Mouse (Mus musculus): ENCODE measurements around the gene Tmem274. TPM values are rescaled to one million over a fixed set of nuclear protein-coding genes. Genes with fewer than 3 reads are reported as not detected.
A peak's percentile ranks its signal among the peaks of the same experiment; 100 is the strongest.
"Not testable (repeated sequence)": the region's sequence is repeated elsewhere in the genome, so short reads cannot be mapped to it uniquely, and the experiment has no call there.

The Tmem274 gene
- polyA plus RNA-seq, 2 experiments = not detected

GRCm38 (mm10) chr4:149453656-149454055 lies 23.5 kb upstream of the Tmem274 start:
- H3K9ac ChIP-seq (replicated peaks) = no peak overlapping the region
- no peak overlapping the region for H3K4me2 ChIP-seq (ENCODE audit: low read depth)
- no peak overlapping the region for H3K27ac ChIP-seq
- TF ChIP-seq CTCF (IDR thresholded peaks at IDR 0.05; ENCODE audit: low read depth) (peak; percentile 68), EP300 (IDR thresholded peaks at IDR 0.05; ENCODE audit: low read depth) (no peak)
- DNase-seq (ENCODE audit: low read depth in 3 of 3, low spot score in 3 of 3) (no peak), ATAC-seq (ENCODE audit: insufficient read depth) (no peak)
- H3K36me3 ChIP-seq (replicated peaks; ENCODE audit: control insufficient read depth, insufficient read depth, low read depth) = no peaks in the 10 kb centered on the region
- no peak overlapping the region for H3K4me3 ChIP-seq (ENCODE audit: insufficient read depth in 1 of 2, low read depth in 2 of 2, low read length in 2 of 2)
- no peaks in the 10 kb centered on the region for H3K4me1 ChIP-seq (replicated peaks; ENCODE audit: control insufficient read depth in 2 of 2, insufficient read depth in 2 of 2, low read length in 1 of 2)
- no peaks in the 10 kb centered on the region for H3K27me3 ChIP-seq (ENCODE audit: control insufficient read depth, insufficient read depth, low read length)
- 64% methylated on average over 4 of the region's 4 CpGs for WGBS (ENCODE audit: insufficient replicate concordance)
- no peaks in the 10 kb centered on the region for H3K9me3 ChIP-seq (ENCODE audit: control insufficient read depth, low read length)

GRCm38 (mm10) chr4:149454263-149454662 lies 22.9 kb upstream of the Tmem274 start:
- no peak for DNase-seq (ENCODE audit: low read depth in 3 of 3, low spot score in 3 of 3)
- Histone ChIP-seq H3K9ac (replicated peaks) (no peak overlapping the region), H3K4me3 (ENCODE audit: insufficient read depth in 1 of 2, low read depth in 2 of 2, low read length in 2 of 2) (no peak overlapping the region), H3K4me1 (replicated peaks; ENCODE audit: control insufficient read depth in 2 of 2, insufficient read depth in 2 of 2, low read length in 1 of 2) (no peaks in the 10 kb centered on the region), H3K9me3 (ENCODE audit: control insufficient read depth, low read length) (no peaks in the 10 kb centered on the region), H3K27ac (no peak overlapping the region), H3K27me3 (ENCODE audit: control insufficient read depth, insufficient read depth, low read length) (no peaks in the 10 kb centered on the region), H3K4me2 (ENCODE audit: low read depth) (no peak overlapping the region), H3K36me3 (replicated peaks; ENCODE audit: control insufficient read depth, insufficient read depth, low read depth) (no peaks in the 10 kb centered on the region)
- no peak for ATAC-seq (ENCODE audit: insufficient read depth)
- TF ChIP-seq EP300 (IDR thresholded peaks at IDR 0.05; ENCODE audit: low read depth) (no peak), CTCF (IDR thresholded peaks at IDR 0.05; ENCODE audit: low read depth) (no peak)
- WGBS (ENCODE audit: insufficient replicate concordance) = 73% methylated on average over 17 of the region's 17 CpGs

- WGBS (ENCODE audit: insufficient replicate concordance) = 53% methylated on average over 8 of the region's 8 CpGs
- Histone ChIP-seq H3K9me3 (ENCODE audit: control insufficient read depth, low read length) (no peaks in the 10 kb centered on the region), H3K4me2 (ENCODE audit: low read depth) (no peak within 1 kb of the TSS), H3K27ac (no peak within 1 kb of the TSS), H3K9ac (replicated peaks) (no peak within 1 kb of the TSS), H3K27me3 (ENCODE audit: control insufficient read depth, insufficient read depth, low read length) (no peaks in the 10 kb centered on the region), H3K4me3 (ENCODE audit: insufficient read depth in 1 of 2, low read depth in 2 of 2, low read length in 2 of 2) (no peak within 1 kb of the TSS), H3K4me1 (replicated peaks; ENCODE audit: control insufficient read depth in 2 of 2, insufficient read depth in 2 of 2, low read length in 1 of 2) (no peaks in the 10 kb centered on the region), H3K36me3 (replicated peaks; ENCODE audit: control insufficient read depth, insufficient read depth, low read depth) (no peaks in the 10 kb centered on the region)
- DNase-seq (ENCODE audit: low read depth in 3 of 3, low spot score in 3 of 3) (no peak), ATAC-seq (ENCODE audit: insufficient read depth) (no peak)
- TF ChIP-seq CTCF (IDR thresholded peaks at IDR 0.05; ENCODE audit: low read depth) (no peak), EP300 (IDR thresholded peaks at IDR 0.05; ENCODE audit: low read depth) (no peak)
Measured at GRCm38 (mm10) chr4:149454879-149455278, 22.3 kb upstream of the Tmem274 start, which contains the start of gene Rbp7. Gene Rbp7, minus strand, starts transcription at chr4:149454978.

- H3K9ac ChIP-seq (replicated peaks); H3K27me3 ChIP-seq (ENCODE audit: control insufficient read depth, insufficient read depth, low read length); ATAC-seq (ENCODE audit: insufficient read depth); H3K27ac ChIP-seq; H3K4me3 ChIP-seq (ENCODE audit: insufficient read depth in 1 of 2, low read depth in 2 of 2, low read length in 2 of 2); H3K36me3 ChIP-seq (replicated peaks; ENCODE audit: control insufficient read depth, insufficient read depth, low read depth); H3K9me3 ChIP-seq (ENCODE audit: control insufficient read depth, low read length); H3K4me2 ChIP-seq (ENCODE audit: low read depth); H3K4me1 ChIP-seq (replicated peaks; ENCODE audit: control insufficient read depth in 2 of 2, insufficient read depth in 2 of 2, low read length in 1 of 2); DNase-seq (ENCODE audit: low read depth in 3 of 3, low spot score in 3 of 3): not testable (repeated sequence)
- 67% methylated on average over 27 of the region's 27 CpGs for WGBS (ENCODE audit: insufficient replicate concordance)
Measured at GRCm38 (mm10) chr4:149457163-149457562, 20.0 kb upstream of the Tmem274 start.

- H3K36me3 ChIP-seq (replicated peaks; ENCODE audit: control insufficient read depth, insufficient read depth, low read depth) = no peaks in the 10 kb centered on the region
- no peak overlapping the region for H3K4me2 ChIP-seq (ENCODE audit: low read depth)
- H3K4me3 ChIP-seq (ENCODE audit: insufficient read depth in 1 of 2, low read depth in 2 of 2, low read length in 2 of 2) = no peak overlapping the region
- no peak overlapping the region for H3K9ac ChIP-seq (replicated peaks)
- H3K27me3 ChIP-seq (ENCODE audit: control insufficient read depth, insufficient read depth, low read length) = no peaks in the 10 kb centered on the region
- H3K4me1 ChIP-seq (replicated peaks; ENCODE audit: control insufficient read depth in 2 of 2, insufficient read depth in 2 of 2, low read length in 1 of 2) = no peaks in the 10 kb centered on the region; a peak in 1 of 4 replicates
- H3K27ac ChIP-seq = no peak overlapping the region
- DNase-seq (ENCODE audit: low read depth in 3 of 3, low spot score in 3 of 3) (no peak), ATAC-seq (ENCODE audit: insufficient read depth) (no peak)
- TF ChIP-seq CTCF (IDR thresholded peaks at IDR 0.05; ENCODE audit: low read depth) = no peak
- TF ChIP-seq EP300 (IDR thresholded peaks at IDR 0.05; ENCODE audit: low read depth) = no peak
- H3K9me3 ChIP-seq (ENCODE audit: control insufficient read depth, low read length) = no peaks in the 10 kb centered on the region
- WGBS (ENCODE audit: insufficient replicate concordance) = 50% methylated on average over 6 of the region's 6 CpGs
Measured at GRCm38 (mm10) chr4:149457831-149458430, 19.2 kb upstream of the Tmem274 start.
